Mouse (Mus musculus) megakaryocyte, embryonic 14.5 days (primary cell): ENCODE data around the gene Stra8.

Source experiments
- FLI1 ChIP-seq: IDR thresholded peaks from 2 replicates; pipeline ENCODE4 v1.6.1; 2012; ENCODE audit warnings: low read length, inconsistent platforms, mixed read lengths
- GATA1 ChIP-seq: IDR thresholded peaks from 3 replicates; pipeline ENCODE4 v1.6.1; 2012; ENCODE audit warnings: mixed read lengths, low read length, inconsistent platforms, borderline replicate concordance

- TF ChIP-seq GATA1 = no peak
- no peak for TF ChIP-seq FLI1
These were observed 12.2 kb upstream of the Stra8 start for GRCm38 (mm10) chr6:34907696-34908260.
